Mouse (Mus musculus) cerebellum, adult 18-20 months (tissue): Measurements from ENCODE around the gene Abca1.

ENCODE experiments used
- DNase-seq, 2 experiments: peaks; one replicate each; pipeline ENCODE4 v3.0.0; 2021

Gene Abca1

GRCm38 (mm10) chr4:53081851-53082250 is 77.8 kb downstream of the Abca1 start:
- DNase-seq = no peak

- DNase-seq = no peak
Observed at GRCm38 (mm10) chr4:53080290-53080689, 79.4 kb downstream of the Abca1 start.

GRCm38 (mm10) chr4:53078793-53079310 is 80.8 kb downstream of the Abca1 start:
- no peak for DNase-seq

- DNase-seq = no peak
Observed at GRCm38 (mm10) chr4:53076788-53077350, 82.8 kb downstream of the Abca1 start.

GRCm38 (mm10) chr4:53073025-53073424 is 86.7 kb downstream of the Abca1 start:
- no peak for DNase-seq

- DNase-seq = peak; percentile 12 to 20
Observed at GRCm38 (mm10) chr4:53062301-53063008, 97.2 kb downstream of the Abca1 start.

- no peak for DNase-seq
Observed at GRCm38 (mm10) chr4:53046238-53047022, 113.3 kb downstream of the Abca1 start.

GRCm38 (mm10) chr4:53045807-53046206 is 113.9 kb downstream of the Abca1 start:
- no peak for DNase-seq

GRCm38 (mm10) chr4:53043819-53044218 is 115.9 kb downstream of the Abca1 start:
- peak in 1 of 2 experiments; percentile 5 for DNase-seq

- peak in 1 of 2 experiments; percentile 20 for DNase-seq
Observed at GRCm38 (mm10) chr4:53030326-53030948, 129.3 kb downstream of the Abca1 start.

GRCm38 (mm10) chr4:53027811-53028210 is 131.9 kb downstream of the Abca1 start:
- no peak for DNase-seq

- DNase-seq = no peak
Observed at GRCm38 (mm10) chr4:53024397-53024796, 135.3 kb downstream of the Abca1 start.

GRCm38 (mm10) chr4:53023189-53023925 is 136.3 kb downstream of the Abca1 start:
- no peak for DNase-seq

- no peak for DNase-seq
Observed at GRCm38 (mm10) chr4:53018392-53018791, 141.3 kb downstream of the Abca1 start.

GRCm38 (mm10) chr4:53015024-53015423 is 144.7 kb downstream of the Abca1 start:
- DNase-seq = no peak

GRCm38 (mm10) chr4:53014421-53014820 is 145.3 kb downstream of the Abca1 start:
- no peak for DNase-seq

- peak; percentile 95 for DNase-seq
Observed at GRCm38 (mm10) chr4:53011732-53012361, 147.8 kb downstream of the Abca1 start, which contains the start of gene Nipsnap3b. TSS of gene Nipsnap3b (plus strand) at chr4:53011880.

- no peak for DNase-seq
Observed at GRCm38 (mm10) chr4:53009871-53010270, 149.8 kb downstream of the Abca1 start.

- no peak for DNase-seq
Observed at GRCm38 (mm10) chr4:53009183-53009582, 150.5 kb downstream of the Abca1 start.

GRCm38 (mm10) chr4:53000154-53000553 is 159.5 kb downstream of the Abca1 start:
- no peak for DNase-seq

- DNase-seq = no peak
Observed at GRCm38 (mm10) chr4:52999449-52999848, 160.2 kb downstream of the Abca1 start.

GRCm38 (mm10) chr4:52989248-52989647 is 170.4 kb downstream of the Abca1 start, which contains the start of gene Nipsnap3a:
TSS of gene Nipsnap3a (plus strand) at chr4:52989272.
- no peak for DNase-seq
